Mouse (Mus musculus) kidney, postnatal 0 days (tissue): ENCODE measurements around the gene Pitpnm2. TPM values are rescaled to one million over a fixed set of nuclear protein-coding genes. Genes with fewer than 3 reads are reported as not detected.

Experiments used
- ATAC-seq: fragments of 200-750 bp; cut with Nextera tagmentation; replicated peaks from 2 replicates; pipeline ENCODE4 v1.8.0; 2017; ENCODE audit warnings: low read depth, moderate number of reproducible peaks, moderate TSS enrichment, moderate library complexity; ENCODE audit not compliant: low FRiP score
- DNase-seq: peaks from one replicate; pipeline ENCODE4 v3.0.0-alpha.2; 2016; ENCODE audit warnings: low spot score
- H3K27ac ChIP-seq: fragments of 300-500 bp; sonication (generic); 2 replicates; pipeline ENCODE4 v1.5.1; 2014; ENCODE audit warnings: mild to moderate bottlenecking
- H3K27me3 ChIP-seq: fragments of 300-500 bp; sonication (generic); 2 replicates; pipeline ENCODE4 v1.6.1; 2014; ENCODE audit warnings: low read length, mixed read lengths; ENCODE audit not compliant: insufficient read depth
- H3K36me3 ChIP-seq: fragments of 300-500 bp; sonication (generic); 2 replicates; pipeline ENCODE4 v1.6.1; 2014; ENCODE audit warnings: low read length, mixed read lengths; ENCODE audit not compliant: insufficient read depth
- H3K4me1 ChIP-seq: fragments of 300-500 bp; sonication (generic); replicated peaks from 2 replicates; pipeline ENCODE4 v1.6.1; 2014; ENCODE audit warnings: antibody characterized with exemption, low read length, mixed read lengths; ENCODE audit not compliant: insufficient read depth
- H3K4me2 ChIP-seq: fragments of 300-500 bp; sonication (generic); 2 replicates; pipeline ENCODE4 v1.6.1; 2014; ENCODE audit warnings: mild to moderate bottlenecking, low read length, moderate library complexity, mixed read lengths
- H3K4me3 ChIP-seq: fragments of 300-500 bp; sonication (generic); replicated peaks from 2 replicates; pipeline ENCODE4 v1.5.1; 2014; ENCODE audit warnings: low read depth, low read length
- H3K9ac ChIP-seq: fragments of 300-500 bp; sonication (generic); 2 replicates; pipeline ENCODE4 v1.6.1; 2014; ENCODE audit warnings: low read depth, low read length
- H3K9me3 ChIP-seq: fragments of 300-500 bp; sonication (generic); replicated peaks from 2 replicates; pipeline ENCODE4 v1.6.1; 2016; ENCODE audit warnings: low read length, inconsistent platforms, mixed read lengths
- CTCF ChIP-seq: IDR thresholded peaks from 2 replicates; pipeline ENCODE4 v1.5.1; 2016; ENCODE audit warnings: antibody characterized with exemption, low read depth, mild to moderate bottlenecking, moderate library complexity
- WGBS: fragments of 180-500 bp; shearing (Covaris S2); extraction: QIAGEN DNeasy Blood & Tissue Kit; methylation state at CpG from one replicate; pipeline ENCODE4 v1.1.7; 2014; 5-methylcytosine and 5-hydroxymethylcytosine counted together
- polyA plus RNA-seq: library from polyadenylated mRNA; unstranded; fragments of >200 nt; fragmentation: Nextera tagmentation; extraction: Ambion mirVana; gene quantifications from 2 replicates; pipeline ENCODE4 v1.2.1, GENCODE M21; 2015

The Pitpnm2 gene
- polyA plus RNA-seq, 1 experiment from 2014 or later, result 3.1 TPM

GRCm38 (mm10) chr5:124284330-124284729 lies 34.8 kb upstream of the Pitpnm2 start:
- peak; percentile 64 for TF ChIP-seq CTCF
- peaks cover 15% of the 10 kb centered on the region for H3K36me3 ChIP-seq

DNA sequence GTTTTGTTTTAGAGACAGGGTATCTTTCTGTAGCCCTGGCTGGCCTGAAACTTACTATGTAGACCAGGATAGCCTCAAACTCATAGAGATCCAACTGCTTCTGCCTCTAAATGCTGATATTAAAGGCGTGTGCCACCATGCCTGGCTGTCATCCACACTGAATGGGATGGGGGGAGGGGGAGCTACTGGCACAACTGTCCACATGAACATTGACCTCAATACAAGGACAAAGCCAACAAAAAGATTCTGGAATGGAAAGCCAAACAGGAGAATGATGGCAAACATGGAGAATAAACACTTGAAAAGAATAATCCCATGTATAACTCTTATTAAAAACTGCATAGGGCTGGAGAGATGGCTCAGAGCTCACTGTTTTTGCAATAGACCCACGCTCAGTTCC lies 33.3 kb upstream of the Pitpnm2 start:
- 94% methylated on average over 2 of the region's 2 CpGs for WGBS

More at GRCm38 (mm10) chr5:124284330-124284729, 34.8 kb upstream of the Pitpnm2 start:
- DNase-seq (peak; percentile 23), ATAC-seq (no peak)
- no peak overlapping the region for H3K4me3 ChIP-seq
- H3K27ac ChIP-seq, result no peak overlapping the region
- no peak overlapping the region for H3K4me2 ChIP-seq
- H3K4me1 ChIP-seq, result no peaks in the 10 kb centered on the region
- H3K9ac ChIP-seq, result no peak overlapping the region
- WGBS, result 64% methylated on average over 3 of the region's 3 CpGs
- H3K27me3 ChIP-seq, result no peaks in the 10 kb centered on the region
- H3K9me3 ChIP-seq, result no peaks in the 10 kb centered on the region

DNA sequence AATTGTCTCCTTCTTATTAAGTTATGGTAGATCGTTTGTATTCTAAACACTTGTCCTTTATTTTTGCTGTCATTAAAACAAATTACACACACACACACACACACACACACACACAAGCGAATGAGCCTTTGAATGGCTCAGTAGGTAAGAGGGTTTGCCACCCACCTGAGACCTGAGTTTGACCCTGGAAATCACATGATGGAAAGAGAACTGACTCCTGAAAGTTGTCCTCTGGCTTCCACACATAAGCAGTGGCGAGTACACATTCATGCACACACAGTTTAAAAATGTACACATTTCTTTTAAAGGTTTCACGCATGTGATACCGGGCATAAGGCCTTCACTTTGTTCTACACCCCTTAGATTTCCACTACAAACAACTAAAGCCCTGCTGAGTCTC lies 20.7 kb upstream of the Pitpnm2 start:
- Histone ChIP-seq H3K9ac (no peak overlapping the region), H3K4me3 (no peak overlapping the region), H3K4me2 (no peak overlapping the region), H3K4me1 (no peaks in the 10 kb centered on the region), H3K9me3 (no peaks in the 10 kb centered on the region), H3K27ac (no peak overlapping the region), H3K27me3 (no peaks in the 10 kb centered on the region), H3K36me3 (0 out of 2 replicates have a peak, but pooled peaks cover 6% of the 10 kb centered on the region)
- TF ChIP-seq CTCF, result no peak
- DNase-seq (no peak), ATAC-seq (no peak)
- 95% methylated on average over 5 of the region's 5 CpGs for WGBS

More for the DNA sequence above, 33.3 kb upstream of the Pitpnm2 start:
- H3K4me2 ChIP-seq, result no peak overlapping the region
- ATAC-seq (no peak), DNase-seq (no peak)
- H3K36me3 ChIP-seq, result peaks cover 15% of the 10 kb centered on the region
- H3K9ac ChIP-seq, result no peak overlapping the region
- no peak overlapping the region for H3K27ac ChIP-seq
- no peaks in the 10 kb centered on the region for H3K9me3 ChIP-seq
- TF ChIP-seq CTCF, result no peak
- H3K4me3 ChIP-seq, result no peak overlapping the region
- no peaks in the 10 kb centered on the region for H3K27me3 ChIP-seq
- no peaks in the 10 kb centered on the region for H3K4me1 ChIP-seq

DNA sequence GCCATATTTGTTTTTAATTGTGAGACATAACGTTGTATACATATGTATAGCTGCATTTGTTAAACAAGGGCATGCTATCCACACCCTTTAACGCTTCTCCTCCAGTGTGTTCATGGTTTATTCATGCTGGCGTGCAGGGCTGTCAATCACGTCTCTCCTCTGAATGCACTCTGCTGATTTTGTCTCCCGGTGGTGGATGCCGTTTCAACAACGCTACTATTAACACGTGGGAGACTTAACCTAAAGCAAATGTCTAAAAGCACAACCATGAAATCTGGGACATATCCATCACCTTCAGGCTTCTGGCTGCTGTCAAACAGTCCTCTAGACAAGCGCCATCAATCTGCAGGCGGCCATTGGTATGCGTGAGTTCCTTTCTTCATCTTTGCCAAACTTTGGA lies 20.1 kb upstream of the Pitpnm2 start:
- no peak overlapping the region for H3K4me2 ChIP-seq
- no peak overlapping the region for H3K27ac ChIP-seq
- H3K4me1 ChIP-seq, result no peaks in the 10 kb centered on the region
- no peak for DNase-seq
- no peaks in the 10 kb centered on the region for H3K9me3 ChIP-seq
- no peak overlapping the region for H3K9ac ChIP-seq
- 0 out of 2 replicates have a peak, but pooled peaks cover 7% of the 10 kb centered on the region for H3K36me3 ChIP-seq
- TF ChIP-seq CTCF, result no peak
- WGBS, result 75% methylated on average over 11 of the region's 11 CpGs
- H3K4me3 ChIP-seq, result no peak overlapping the region
- no peak for ATAC-seq
- H3K27me3 ChIP-seq, result no peaks in the 10 kb centered on the region

- Histone ChIP-seq H3K9ac (no peak overlapping the region), H3K27ac (no peak overlapping the region), H3K4me1 (no peaks in the 10 kb centered on the region), H3K4me3 (no peak overlapping the region), H3K9me3 (no peaks in the 10 kb centered on the region), H3K27me3 (no peaks in the 10 kb centered on the region), H3K36me3 (0 out of 2 replicates have a peak, but pooled peaks cover 11% of the 10 kb centered on the region), H3K4me2 (no peak overlapping the region)
- ATAC-seq (no peak), DNase-seq (no peak)
- TF ChIP-seq CTCF, result no peak
- WGBS, result 88% methylated on average over 6 of the region's 6 CpGs
Measured at GRCm38 (mm10) chr5:124267652-124268051, 18.1 kb upstream of the Pitpnm2 start.

DNA sequence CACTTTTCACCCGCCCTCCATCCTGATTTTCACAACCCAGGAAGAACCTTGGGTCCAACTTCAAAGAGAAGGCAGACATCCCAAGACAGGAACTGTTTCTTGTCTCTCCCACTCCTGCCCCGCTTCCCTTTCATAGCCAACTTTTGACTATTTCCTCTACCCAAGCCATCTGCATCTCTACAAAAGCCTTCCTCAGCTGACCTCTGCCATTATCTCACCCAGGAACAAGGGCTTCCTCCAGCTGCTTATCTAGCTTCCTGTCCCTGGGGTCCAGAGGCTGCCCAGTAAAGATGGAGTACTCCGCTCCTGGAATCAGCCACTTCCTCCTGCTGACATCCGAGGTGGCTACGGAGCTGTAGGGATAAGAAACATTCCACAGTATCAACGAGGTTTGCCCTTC lies 17.3 kb upstream of the Pitpnm2 start:
- no peak overlapping the region for H3K27ac ChIP-seq
- TF ChIP-seq CTCF, result no peak
- H3K9ac ChIP-seq, result no peak overlapping the region
- no peak overlapping the region for H3K4me2 ChIP-seq
- H3K4me3 ChIP-seq, result no peak overlapping the region
- peak; percentile 4 for DNase-seq
- WGBS, result 74% methylated on average over 6 of the region's 6 CpGs
- H3K9me3 ChIP-seq, result no peaks in the 10 kb centered on the region
- H3K36me3 ChIP-seq, result 0 out of 2 replicates have a peak, but pooled peaks cover 11% of the 10 kb centered on the region
- H3K27me3 ChIP-seq, result no peaks in the 10 kb centered on the region
- no peak for ATAC-seq
- no peaks in the 10 kb centered on the region for H3K4me1 ChIP-seq

GRCm38 (mm10) chr5:124263246-124263645 lies 13.7 kb upstream of the Pitpnm2 start:
- no peak for TF ChIP-seq CTCF
- Histone ChIP-seq H3K27me3 (no peaks in the 10 kb centered on the region), H3K4me2 (no peak overlapping the region), H3K4me3 (no peak overlapping the region), H3K36me3 (0 out of 2 replicates have a peak, but pooled peaks cover 9% of the 10 kb centered on the region), H3K4me1 (no peaks in the 10 kb centered on the region), H3K9me3 (no peaks in the 10 kb centered on the region), H3K9ac (no peak overlapping the region), H3K27ac (no peak overlapping the region)
- ATAC-seq, result no peak
- WGBS, result 78% methylated on average over 4 of the region's 4 CpGs
- no peak for DNase-seq
